Mouse (Mus musculus) lung, postnatal 10 days (tissue): ENCODE data around the gene Gm13271.
"Not testable (repeated sequence)": the region's sequence is repeated elsewhere in the genome, so short reads cannot be mapped to it uniquely, and the experiment has no call there.

Source experiments
- DNase-seq: peaks from one replicate; pipeline ENCODE4 v3.0.0; 2021

The Gm13271 gene

GRCm38 (mm10) chr4:88761776-88762175 lies 7.1 kb downstream of the Gm13271 start:
- peak; percentile 80 for DNase-seq

- not testable (repeated sequence) for DNase-seq
These were observed 7.7 kb downstream of the Gm13271 start for GRCm38 (mm10) chr4:88762341-88762740.

DNA sequence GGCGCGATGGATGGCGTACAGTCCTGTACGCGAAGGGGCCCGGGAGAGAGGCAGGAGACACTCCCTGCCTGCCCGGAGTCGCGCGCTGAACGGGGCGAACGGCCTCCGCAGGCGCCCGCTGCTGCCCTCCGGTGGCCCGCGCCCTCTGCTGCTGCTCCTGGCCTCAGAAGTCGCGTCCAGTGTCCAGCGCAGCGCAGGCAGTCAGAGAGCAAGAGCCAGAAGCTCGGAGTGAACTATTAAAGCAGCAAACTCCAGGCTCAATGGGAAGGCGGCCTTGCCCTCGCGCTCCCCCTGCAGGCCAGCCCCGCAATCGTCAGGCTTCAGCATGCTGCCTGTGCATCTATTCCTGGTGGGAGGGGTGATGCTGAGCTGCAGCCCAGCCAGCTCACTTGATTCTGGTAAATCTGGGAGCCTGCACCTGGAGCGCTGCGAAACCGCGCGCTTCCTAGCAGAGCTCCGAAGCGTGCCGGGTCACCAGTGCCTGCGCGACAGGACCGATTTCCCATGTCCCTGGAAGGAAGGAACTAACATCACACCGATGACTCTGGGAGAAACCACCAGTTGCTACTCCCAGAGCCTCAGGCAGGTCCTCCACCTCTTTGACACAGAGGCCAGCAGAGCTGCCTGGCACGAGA lies 8.8 kb downstream of the Gm13271 start:
- peak; percentile 70 for DNase-seq

GRCm38 (mm10) chr4:88773534-88773933 lies 18.9 kb downstream of the Gm13271 start, which contains the start of gene Gm13290:
Gene Gm13290 (plus strand): TSS chr4:88773834.
- not testable (repeated sequence) for DNase-seq

- DNase-seq = not testable (repeated sequence)
These were observed 22.0 kb downstream of the Gm13271 start, which contains the start of gene Gm13289 for GRCm38 (mm10) chr4:88776622-88777021. Gene Gm13289 (plus strand): TSS chr4:88776922.

DNA sequence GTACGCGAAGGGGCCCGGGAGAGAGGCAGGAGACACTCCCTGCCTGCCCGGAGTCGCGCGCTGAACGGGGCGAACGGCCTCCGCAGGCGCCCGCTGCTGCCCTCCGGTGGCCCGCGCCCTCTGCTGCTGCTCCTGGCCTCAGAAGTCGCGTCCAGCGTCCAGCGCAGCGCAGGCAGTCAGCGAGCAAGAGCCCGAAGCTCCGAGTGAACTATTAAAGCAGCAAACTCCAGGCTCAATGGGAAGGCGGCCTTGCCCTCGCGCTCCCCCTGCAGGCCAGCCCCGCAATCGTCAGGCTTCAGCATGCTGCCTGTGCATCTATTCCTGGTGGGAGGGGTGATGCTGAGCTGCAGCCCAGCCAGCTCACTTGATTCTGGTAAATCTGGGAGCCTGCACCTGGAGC lies 24.9 kb downstream of the Gm13271 start, which contains the start of gene Gm13272:
Gene Gm13272, plus strand, starts transcription at position 301 of the 400 bp plus-strand sequence.
- not testable (repeated sequence) for DNase-seq

GRCm38 (mm10) chr4:88780320-88780719 lies 25.7 kb downstream of the Gm13271 start:
- not testable (repeated sequence) for DNase-seq

DNA sequence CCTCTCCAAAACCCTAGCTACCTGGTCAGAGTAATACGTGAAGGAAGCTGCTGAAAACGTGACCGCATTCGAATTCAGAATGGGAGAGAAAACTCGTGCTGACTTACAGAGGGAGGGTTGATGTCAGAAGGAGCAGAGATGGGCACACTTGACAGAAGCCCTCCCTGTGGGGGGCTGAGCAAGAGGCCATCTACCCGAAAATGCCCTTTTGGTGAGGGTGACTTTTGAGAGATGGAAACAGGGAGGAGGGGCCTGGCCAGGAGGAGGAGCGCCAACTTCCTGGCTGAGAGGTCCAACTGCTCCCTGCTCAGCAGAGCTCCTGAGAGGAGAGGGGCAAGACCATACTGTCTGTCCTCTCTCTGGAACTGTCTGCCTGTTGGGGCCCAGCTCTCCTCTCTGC lies 27.2 kb downstream of the Gm13271 start, which contains the start of gene Ifnz:
Gene Ifnz, plus strand, starts transcription at position 301 of the 400 bp plus-strand sequence.
- DNase-seq = not testable (repeated sequence)

GRCm38 (mm10) chr4:88782335-88782734 lies 27.7 kb downstream of the Gm13271 start:
- peak; percentile 32 for DNase-seq

DNA sequence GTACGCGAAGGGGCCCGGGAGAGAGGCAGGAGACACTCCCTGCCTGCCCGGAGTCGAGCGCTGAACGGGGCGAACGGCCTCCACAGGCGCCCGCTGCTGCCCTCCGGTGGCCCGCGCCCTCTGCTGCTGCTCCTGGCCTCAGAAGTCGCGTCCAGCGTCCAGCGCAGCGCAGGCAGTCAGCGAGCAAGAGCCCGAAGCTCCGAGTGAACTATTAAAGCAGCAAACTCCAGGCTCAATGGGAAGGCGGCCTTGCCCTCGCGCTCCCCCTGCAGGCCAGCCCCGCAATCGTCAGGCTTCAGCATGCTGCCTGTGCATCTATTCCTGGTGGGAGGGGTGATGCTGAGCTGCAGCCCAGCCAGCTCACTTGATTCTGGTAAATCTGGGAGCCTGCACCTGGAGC lies 30.7 kb downstream of the Gm13271 start, which contains the start of gene Gm13276:
Gene Gm13276, plus strand, starts transcription at position 301 of the 400 bp plus-strand sequence.
- not testable (repeated sequence) for DNase-seq

GRCm38 (mm10) chr4:88788402-88788801 lies 33.7 kb downstream of the Gm13271 start, which contains the start of gene Gm13277:
Gene Gm13277 (plus strand): TSS chr4:88788632.
- DNase-seq = peak; percentile 83

DNA sequence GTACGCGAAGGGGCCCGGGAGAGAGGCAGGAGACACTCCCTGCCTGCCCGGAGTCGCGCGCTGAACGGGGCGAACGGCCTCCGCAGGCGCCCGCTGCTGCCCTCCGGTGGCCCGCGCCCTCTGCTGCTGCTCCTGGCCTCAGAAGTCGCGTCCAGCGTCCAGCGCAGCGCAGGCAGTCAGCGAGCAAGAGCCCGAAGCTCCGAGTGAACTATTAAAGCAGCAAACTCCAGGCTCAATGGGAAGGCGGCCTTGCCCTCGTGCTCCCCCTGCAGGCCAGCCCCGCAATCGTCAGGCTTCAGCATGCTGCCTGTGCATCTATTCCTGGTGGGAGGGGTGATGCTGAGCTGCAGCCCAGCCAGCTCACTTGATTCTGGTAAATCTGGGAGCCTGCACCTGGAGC lies 36.6 kb downstream of the Gm13271 start, which contains the start of gene Gm13278:
Gene Gm13278, plus strand, starts transcription at position 301 of the 400 bp plus-strand sequence.
- DNase-seq = not testable (repeated sequence)

GRCm38 (mm10) chr4:88793936-88794675 lies 39.4 kb downstream of the Gm13271 start, which contains the start of gene Gm13275:
Gene Gm13275 (plus strand): TSS chr4:88794487.
- peak; percentile 72 for DNase-seq

DNA sequence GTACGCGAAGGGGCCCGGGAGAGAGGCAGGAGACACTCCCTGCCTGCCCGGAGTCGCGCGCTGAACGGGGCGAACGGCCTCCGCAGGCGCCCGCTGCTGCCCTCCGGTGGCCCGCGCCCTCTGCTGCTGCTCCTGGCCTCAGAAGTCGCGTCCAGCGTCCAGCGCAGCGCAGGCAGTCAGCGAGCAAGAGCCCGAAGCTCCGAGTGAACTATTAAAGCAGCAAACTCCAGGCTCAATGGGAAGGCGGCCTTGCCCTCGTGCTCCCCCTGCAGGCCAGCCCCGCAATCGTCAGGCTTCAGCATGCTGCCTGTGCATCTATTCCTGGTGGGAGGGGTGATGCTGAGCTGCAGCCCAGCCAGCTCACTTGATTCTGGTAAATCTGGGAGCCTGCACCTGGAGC lies 42.4 kb downstream of the Gm13271 start, which contains the start of gene Gm13279:
Gene Gm13279, plus strand, starts transcription at position 301 of the 400 bp plus-strand sequence.
- not testable (repeated sequence) for DNase-seq

DNA sequence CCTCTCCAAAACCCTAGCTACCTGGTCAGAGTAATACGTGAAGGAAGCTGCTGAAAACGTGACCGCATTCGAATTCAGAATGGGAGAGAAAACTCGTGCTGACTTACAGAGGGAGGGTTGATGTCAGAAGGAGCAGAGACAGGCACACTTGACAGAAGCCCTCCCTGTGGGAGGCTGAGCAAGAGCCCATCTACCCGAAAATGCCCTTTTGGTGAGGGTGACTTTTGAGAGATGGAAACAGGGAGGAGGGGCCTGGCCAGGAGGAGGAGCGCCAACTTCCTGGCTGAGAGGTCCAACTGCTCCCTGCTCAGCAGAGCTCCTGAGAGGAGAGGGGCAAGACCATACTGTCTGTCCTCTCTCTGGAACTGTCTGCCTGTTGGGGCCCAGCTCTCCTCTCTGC lies 44.7 kb downstream of the Gm13271 start, which contains the start of gene Gm13285:
Gene Gm13285, plus strand, starts transcription at position 301 of the 400 bp plus-strand sequence.
- DNase-seq = not testable (repeated sequence)

GRCm38 (mm10) chr4:88802954-88803353 lies 48.3 kb downstream of the Gm13271 start, which contains the start of gene Gm13287:
Gene Gm13287 (plus strand): TSS chr4:88803254.
- not testable (repeated sequence) for DNase-seq
